Comparison of ENCODE assay signal across 9 mouse cellular contexts in the genomic region with DNA sequence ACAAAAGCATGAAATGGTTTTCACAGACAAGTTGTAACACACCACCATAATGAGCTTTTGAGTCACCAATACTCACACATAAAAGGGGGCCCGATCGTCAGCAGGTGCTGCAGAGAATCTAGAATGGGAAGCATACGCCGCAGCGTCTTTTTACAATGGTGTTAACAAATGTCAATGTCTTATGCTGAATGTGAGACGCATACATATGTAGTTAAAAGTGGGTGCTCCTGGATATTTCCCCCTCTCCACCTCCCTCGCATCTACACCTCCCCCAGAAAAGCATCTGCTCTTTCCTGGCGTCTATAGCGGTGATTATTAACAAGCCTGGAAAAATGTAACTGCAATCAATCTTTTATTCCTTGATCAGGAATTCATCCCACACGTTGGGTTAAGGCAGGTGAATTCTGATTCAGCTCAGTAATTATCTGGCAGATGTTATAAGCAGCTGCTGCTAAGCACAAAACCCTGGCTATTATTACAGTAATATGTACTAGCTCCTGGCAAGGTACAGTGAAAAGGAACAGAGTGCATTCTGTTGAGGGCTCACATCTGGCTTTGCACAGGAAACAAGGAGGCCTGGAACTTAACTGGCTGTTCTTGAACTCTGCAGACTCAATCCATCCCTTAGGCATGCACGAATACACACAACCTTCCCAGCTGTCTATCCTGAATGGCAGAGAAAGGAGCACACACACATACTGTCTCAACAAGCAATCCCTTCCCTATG.
DNase-seq lines count a peak whose midpoint lies in the region; ATAC-seq and TF ChIP-seq lines count a peak whose summit lies in the region.
"Had no signal": no experiment of that assay in that cellular context is flagged by ENCODE, and none has a peak within 500 bp of the region (broad histone marks: within the 10 kb centered on the region; RNA-seq: fewer than 3 reads in every experiment).

No protein-coding gene starts in this region.

- H3K4me1 ChIP-seq in hindbrain, postnatal 0 days (ENCODE audit: insufficient read depth, low read length), result no peaks in the 10 kb centered on the region
- peaks cover 31% of the 10 kb centered on the region for H3K4me1 ChIP-seq in limb, embryonic 13.5 days
- no peaks in the 10 kb centered on the region for H3K4me1 ChIP-seq in thymus, adult 2 months (replicated peaks; ENCODE audit: control insufficient read depth, insufficient read depth, low read length)
- H3K4me1 ChIP-seq: lung, embryonic 15.5 days had no signal

- TF ChIP-seq CTCF in hindbrain, postnatal 0 days (IDR thresholded peaks at IDR 0.05; ENCODE audit: low read depth), result no peak
- no peak for TF ChIP-seq CTCF in thymus, adult 2 months (IDR thresholded peaks at IDR 0.05; ENCODE audit: borderline replicate concordance, control insufficient read depth, extremely low read depth, insufficient read depth, low read length, poor library complexity)

- H3K27ac ChIP-seq in hindbrain, postnatal 0 days, result peak overlapping the region; percentile 26
- H3K27ac ChIP-seq in limb, embryonic 13.5 days, result peak overlapping the region; percentile 12
- no peak overlapping the region for H3K27ac ChIP-seq in thymus, adult 2 months (ENCODE audit: control insufficient read depth, insufficient read depth, low read length)
- H3K27ac ChIP-seq: lung, embryonic 15.5 days had no signal

- no peaks in the 10 kb centered on the region for H3K27me3 ChIP-seq in hindbrain, postnatal 0 days (ENCODE audit: insufficient read depth, low read length)
- no peaks in the 10 kb centered on the region for H3K27me3 ChIP-seq in limb, embryonic 13.5 days
- no peaks in the 10 kb centered on the region for H3K27me3 ChIP-seq in thymus, adult 2 months (ENCODE audit: control insufficient read depth, insufficient read depth, low read length)
- H3K27me3 ChIP-seq: lung, embryonic 15.5 days had no signal

- no peaks in the 10 kb centered on the region for H3K36me3 ChIP-seq in hindbrain, postnatal 0 days (ENCODE audit: insufficient read depth, low read length)
- H3K36me3 ChIP-seq in limb, embryonic 13.5 days, result peaks cover 29% of the 10 kb centered on the region
- no peaks in the 10 kb centered on the region for H3K36me3 ChIP-seq in thymus, adult 2 months (ENCODE audit: control insufficient read depth, insufficient read depth, low read length)

- no peaks in the 10 kb centered on the region for H3K9me3 ChIP-seq in hindbrain, postnatal 0 days (ENCODE audit: low read length)
- no peaks in the 10 kb centered on the region for H3K9me3 ChIP-seq in limb, embryonic 13.5 days
- H3K9me3 ChIP-seq: lung, embryonic 15.5 days had no signal

- no peak overlapping the region for H3K4me2 ChIP-seq in hindbrain, postnatal 0 days (ENCODE audit: low read depth, low read length)
- H3K4me2 ChIP-seq in limb, embryonic 13.5 days (replicated peaks), result no peak overlapping the region
- H3K4me2 ChIP-seq: lung, embryonic 15.5 days had no signal

- DNase-seq in testis, postnatal 14 days (ENCODE audit: low spot score), result peak; percentile 12
- no peak for DNase-seq in testis, postnatal 10 days (ENCODE audit: low spot score)
- DNase-seq in hindbrain, postnatal 0 days (ENCODE audit: low spot score), result peak; percentile 16
- DNase-seq in spleen, postnatal 14 days (ENCODE audit: low spot score in 2 of 2), result no peak
- DNase-seq in thymus, adult 2 months, result no peak
- DNase-seq in cerebellum, postnatal 36 days, result no peak

- 48% methylated on average over 11 of the region's 11 CpGs for WGBS in hindbrain, postnatal 0 days
- 35% methylated on average over 11 of the region's 11 CpGs for WGBS in limb, embryonic 13.5 days
- 86% methylated on average over 11 of the region's 11 CpGs for WGBS in thymus, adult 2 months

- no peak overlapping the region for H3K9ac ChIP-seq in hindbrain, postnatal 0 days (replicated peaks; ENCODE audit: low read length)
- H3K9ac ChIP-seq in limb, embryonic 13.5 days, result 0 out of 2 replicates have a peak overlapping the region, but pooled peaks have one; percentile 20
- H3K9ac ChIP-seq: lung, embryonic 15.5 days had no signal

- H3K4me3 ChIP-seq in hindbrain, postnatal 0 days (ENCODE audit: low read length), result no peak overlapping the region
- H3K4me3 ChIP-seq in limb, embryonic 13.5 days, result no peak overlapping the region
- no peak overlapping the region for H3K4me3 ChIP-seq in thymus, adult 2 months (ENCODE audit: control insufficient read depth, insufficient read depth, low read length)
- H3K4me3 ChIP-seq: lung, embryonic 15.5 days had no signal

- TF ChIP-seq POLR2A in thymus, adult 2 months (IDR thresholded peaks at IDR 0.05; ENCODE audit: control insufficient read depth, extremely low read depth, insufficient read depth, low read length, poor library complexity), result no peak

- peak; percentile 51; the same call in 1 of the 2 replicates for ATAC-seq in hindbrain, postnatal 0 days
- ATAC-seq in limb, embryonic 13.5 days (ENCODE audit: low FRiP score, low read depth), result peak; percentile 87
- no peak for ATAC-seq in megakaryocyte-erythroid progenitor cell, adult 5-6 weeks (replicated peaks; ENCODE audit: low FRiP score, low TSS enrichment, poor library complexity, severe bottlenecking)

Comparison
In these comparisons a context has a peak if more than half of its experiments do, and no peak if none do; other contexts are left out.
1. DNase-seq: peak in testis, postnatal 14 days (single experiment) and hindbrain, postnatal 0 days (single experiment); none in testis, postnatal 10 days (single experiment), spleen, postnatal 14 days (0 of 2), thymus, adult 2 months (single experiment) and cerebellum, postnatal 36 days (0 of 2).